8 mouse cellular contexts compared by ENCODE assay signal in genomic region chr7:137246213-137246872, GRCm38 (mm10).
DNase-seq lines count a peak whose midpoint lies in the region; ATAC-seq and TF ChIP-seq lines count a peak whose summit lies in the region.

No protein-coding gene starts in this region.

- no peaks in the 10 kb centered on the region for H3K27me3 ChIP-seq in midbrain, postnatal 0 days (ENCODE audit: insufficient read depth, low read length)

- H3K4me1 ChIP-seq in midbrain, postnatal 0 days (ENCODE audit: insufficient read depth, low read length): peaks cover 9% of the 10 kb centered on the region

- H3K9ac ChIP-seq in midbrain, postnatal 0 days (replicated peaks; ENCODE audit: low read length, poor library complexity, severe bottlenecking): no peak overlapping the region

- no peaks in the 10 kb centered on the region for H3K9me3 ChIP-seq in midbrain, postnatal 0 days (ENCODE audit: low read length)

- 27% methylated on average over 11 of the region's 11 CpGs for WGBS in midbrain, postnatal 0 days

- H3K27ac ChIP-seq in midbrain, postnatal 0 days (ENCODE audit: low read depth, low read length): no peak overlapping the region

- H3K4me3 ChIP-seq in midbrain, postnatal 0 days (ENCODE audit: low read depth, low read length): no peak overlapping the region

- intact Hi-C loops in heart, postnatal 36 days (cut with DNase I): loop anchor here (2.0 to 5.0 kb wide), 3 partner anchors 56 to 759 kb away; no protein-coding TSS in a partner anchor
- intact Hi-C loops in left cerebral cortex, postnatal 36 days (cut with DNase I): no loop called here

- H3K4me2 ChIP-seq in midbrain, postnatal 0 days (ENCODE audit: low read depth, low read length, poor library complexity, severe bottlenecking): no peak overlapping the region

- DNase-seq in ovary, adult 18-20 months (ENCODE audit: low spot score): peak; percentile 6
- DNase-seq in ovary, postnatal 10 days (ENCODE audit: low spot score): no peak
- peak; percentile 61 for DNase-seq in adrenal gland, adult 2 months
- DNase-seq in embryo, embryonic 11.5 days (ENCODE audit: low read depth, low spot score): peak; percentile 51
- peak; percentile 76 to 77 for DNase-seq in heart, postnatal 36 days
- DNase-seq in left cerebral cortex, postnatal 36 days (ENCODE audit: low spot score in 2 of 2): peak; percentile 22 to 24
- DNase-seq in midbrain, postnatal 0 days (ENCODE audit: low spot score): peak; percentile 79
- peak; percentile 57 for DNase-seq in thymus, postnatal 25 days

- no peaks in the 10 kb centered on the region for H3K36me3 ChIP-seq in midbrain, postnatal 0 days (ENCODE audit: insufficient read depth, low read length)

- peak; percentile 15; the same call in 1 of the 2 replicates for ATAC-seq in midbrain, postnatal 0 days (ENCODE audit: low FRiP score)

- peak; percentile 77 for TF ChIP-seq CTCF in midbrain, postnatal 0 days (IDR thresholded peaks at IDR 0.05)
